Mouse (Mus musculus) hindbrain, embryonic 11.5 days (tissue): ENCODE results near the gene Tsc22d3. TPM values are rescaled to one million over a fixed set of nuclear protein-coding genes. Genes with fewer than 3 reads are reported as not detected.

ENCODE experiments used
- ATAC-seq: fragments of 200-750 bp; cut with Nextera tagmentation; 2 replicates; pipeline ENCODE4 v1.8.0; 2017; ENCODE audit warnings: mild to moderate bottlenecking, moderate TSS enrichment, moderate library complexity; ENCODE audit not compliant: low FRiP score
- DNase-seq: peaks from one replicate; pipeline ENCODE4 v3.0.0-alpha.2; 2015; ENCODE audit warnings: low spot score
- H3K27ac ChIP-seq: fragments of 300-500 bp; sonication (generic); 2 replicates; pipeline ENCODE4 v1.5.1; 2014; ENCODE audit warnings: mild to moderate bottlenecking, low read depth, low read length
- H3K27me3 ChIP-seq: fragments of 300-500 bp; sonication (generic); 2 replicates; pipeline ENCODE4 v1.6.1; 2014; ENCODE audit warnings: mild to moderate bottlenecking, low read length, moderate library complexity, mixed read lengths; ENCODE audit not compliant: control insufficient read depth, insufficient read depth
- H3K36me3 ChIP-seq: fragments of 300-500 bp; sonication (generic); 2 replicates; pipeline ENCODE4 v1.6.1; 2014; ENCODE audit warnings: mild to moderate bottlenecking, low read length, moderate library complexity, mixed read lengths; ENCODE audit not compliant: control insufficient read depth, insufficient read depth
- H3K4me1 ChIP-seq: fragments of 300-500 bp; sonication (generic); replicated peaks from 2 replicates; pipeline ENCODE4 v1.6.1; 2014; ENCODE audit warnings: low read length, mixed read lengths; ENCODE audit not compliant: control insufficient read depth, insufficient read depth
- H3K4me2 ChIP-seq: fragments of 300-500 bp; sonication (generic); replicated peaks from 2 replicates; pipeline ENCODE4 v1.6.1; 2014; ENCODE audit warnings: mild to moderate bottlenecking, low read depth, low read length
- H3K4me3 ChIP-seq: fragments of 300-500 bp; sonication (generic); 2 replicates; pipeline ENCODE4 v1.5.1; 2014; ENCODE audit warnings: low read depth, low read length
- H3K9ac ChIP-seq: fragments of 300-500 bp; sonication (generic); 2 replicates; pipeline ENCODE4 v1.6.1; 2014; ENCODE audit warnings: low read depth, low read length
- H3K9me3 ChIP-seq: fragments of 300-500 bp; sonication (generic); 2 replicates; pipeline ENCODE4 v1.6.1; 2016; ENCODE audit warnings: low read length; ENCODE audit not compliant: control insufficient read depth
- WGBS: fragments of 180-500 bp; shearing (Covaris S2); extraction: QIAGEN DNeasy Blood & Tissue Kit; methylation state at CpG from one replicate; pipeline ENCODE4 v1.1.7; 2014; 5-methylcytosine and 5-hydroxymethylcytosine counted together
- polyA plus RNA-seq: library from polyadenylated mRNA; unstranded; fragments of >200 nt; fragmentation: Nextera tagmentation; extraction: Ambion mirVana; gene quantifications from 2 replicates; pipeline ENCODE4 v1.2.1, GENCODE M21; 2014

Tsc22d3 gene
- polyA plus RNA-seq, 1 experiment from 2014 or later, result 147 TPM

- H3K27me3 ChIP-seq, result peaks cover 3% of the 10 kb centered on the region; the same call in 1 of the 2 replicates
- 77% methylated on average over 5 of the region's 5 CpGs for WGBS
Observed at GRCm38 (mm10) chrX:140529074-140529561, 71.3 kb downstream of the Tsc22d3 start.

DNA sequence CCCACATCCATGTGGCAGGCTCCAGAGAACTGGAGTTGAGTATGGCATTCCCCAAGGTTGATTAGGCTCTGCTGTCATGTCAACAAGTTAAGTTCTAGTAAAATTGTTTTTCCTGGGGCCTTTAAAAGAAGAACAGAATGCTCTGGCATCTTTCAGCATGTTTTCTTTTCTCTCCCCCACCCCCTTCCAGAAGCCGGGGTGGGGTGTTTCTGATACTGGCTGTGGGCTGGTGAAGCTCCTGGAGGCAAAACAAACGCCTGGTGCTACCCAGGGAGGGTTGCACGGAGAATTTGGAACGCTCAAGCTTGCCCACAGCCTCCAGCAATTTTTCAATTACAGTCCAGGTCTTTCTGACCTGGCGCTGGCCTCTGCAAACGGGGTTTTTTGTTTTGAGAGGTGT, 73.2 kb downstream of the Tsc22d3 start:
- no peak for ATAC-seq
- no peak overlapping the region for H3K4me3 ChIP-seq
- no peak for DNase-seq
- H3K27me3 ChIP-seq, result peaks cover 3% of the 10 kb centered on the region; the same call in 1 of the 2 replicates
- H3K9me3 ChIP-seq, result no peaks in the 10 kb centered on the region
- no peak overlapping the region for H3K4me2 ChIP-seq
- H3K9ac ChIP-seq, result no peak overlapping the region
- WGBS, result 70% methylated on average over 5 of the region's 6 CpGs
- no peaks in the 10 kb centered on the region for H3K36me3 ChIP-seq
- H3K27ac ChIP-seq, result no peak overlapping the region
- H3K4me1 ChIP-seq, result no peaks in the 10 kb centered on the region

More at GRCm38 (mm10) chrX:140529074-140529561, 71.3 kb downstream of the Tsc22d3 start:
- Histone ChIP-seq H3K9ac (no peak overlapping the region), H3K36me3 (no peaks in the 10 kb centered on the region), H3K27ac (no peak overlapping the region), H3K4me3 (no peak overlapping the region), H3K4me1 (no peaks in the 10 kb centered on the region), H3K4me2 (no peak overlapping the region), H3K9me3 (no peaks in the 10 kb centered on the region)
- DNase-seq, result no peak
- ATAC-seq, result no peak

GRCm38 (mm10) chrX:140526253-140526618, 74.2 kb downstream of the Tsc22d3 start:
- H3K4me2 ChIP-seq, result no peak overlapping the region
- H3K4me3 ChIP-seq, result no peak overlapping the region
- no peak for ATAC-seq
- no peaks in the 10 kb centered on the region for H3K36me3 ChIP-seq
- 92% methylated on average over 5 of the region's 5 CpGs for WGBS
- no peak for DNase-seq
- H3K9ac ChIP-seq, result no peak overlapping the region
- H3K27me3 ChIP-seq, result peaks cover under 1% of the 10 kb centered on the region; the same call in 1 of the 2 replicates
- H3K27ac ChIP-seq, result no peak overlapping the region
- no peaks in the 10 kb centered on the region for H3K9me3 ChIP-seq
- H3K4me1 ChIP-seq, result no peaks in the 10 kb centered on the region

GRCm38 (mm10) chrX:140525604-140526252, 74.7 kb downstream of the Tsc22d3 start:
- WGBS, result 89% methylated on average over 7 of the region's 7 CpGs

DNA sequence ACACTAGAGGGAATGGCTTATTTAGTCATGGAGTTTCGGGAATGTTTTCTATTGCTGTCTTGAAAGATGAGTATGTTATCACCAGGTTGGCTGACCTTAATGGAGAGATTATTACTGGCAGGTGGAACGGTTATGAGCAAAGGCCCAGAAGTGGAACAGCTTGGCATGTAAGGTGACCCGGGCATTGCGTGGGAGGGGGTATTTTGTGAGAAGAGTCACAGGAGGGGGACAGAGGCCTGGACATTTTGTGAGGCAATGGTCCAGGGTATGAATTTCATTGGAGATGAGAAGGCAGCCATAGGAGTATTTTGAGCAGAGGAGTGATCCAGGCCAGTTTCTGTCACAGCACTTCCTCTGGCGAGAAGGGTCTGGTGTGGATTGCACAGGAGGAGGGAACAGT, 76.2 kb downstream of the Tsc22d3 start:
- WGBS, result 90% methylated on average over 5 of the region's 5 CpGs
- ATAC-seq, result no peak
- H3K27me3 ChIP-seq, result no peaks in the 10 kb centered on the region; the same call in 1 of the 2 replicates

More at GRCm38 (mm10) chrX:140525604-140526252, 74.7 kb downstream of the Tsc22d3 start:
- H3K4me3 ChIP-seq, result no peak overlapping the region
- H3K9me3 ChIP-seq, result no peaks in the 10 kb centered on the region
- no peak overlapping the region for H3K27ac ChIP-seq
- DNase-seq, result no peak
- no peak overlapping the region for H3K4me2 ChIP-seq
- no peaks in the 10 kb centered on the region; the same call in 1 of the 2 replicates for H3K27me3 ChIP-seq
- no peak overlapping the region for H3K9ac ChIP-seq
- no peaks in the 10 kb centered on the region for H3K36me3 ChIP-seq
- no peaks in the 10 kb centered on the region for H3K4me1 ChIP-seq
- ATAC-seq, result no peak

GRCm38 (mm10) chrX:140522071-140522765, 78.2 kb downstream of the Tsc22d3 start:
- H3K9me3 ChIP-seq, result no peaks in the 10 kb centered on the region
- 0 out of 2 replicates have a peak, but pooled peaks cover 2% of the 10 kb centered on the region for H3K4me1 ChIP-seq
- H3K4me2 ChIP-seq, result no peak overlapping the region
- no peak for DNase-seq
- H3K27ac ChIP-seq, result no peak overlapping the region
- 69% methylated on average over 14 of the region's 14 CpGs for WGBS
- no peaks in the 10 kb centered on the region for H3K36me3 ChIP-seq
- no peak overlapping the region for H3K9ac ChIP-seq
- H3K4me3 ChIP-seq, result no peak overlapping the region
- ATAC-seq, result no peak
- H3K27me3 ChIP-seq, result peaks cover 7% of the 10 kb centered on the region; the same call in 1 of the 2 replicates

More for the DNA sequence above, 76.2 kb downstream of the Tsc22d3 start:
- DNase-seq, result no peak
- H3K4me2 ChIP-seq, result no peak overlapping the region
- H3K4me1 ChIP-seq, result 0 out of 2 replicates have a peak, but pooled peaks cover 2% of the 10 kb centered on the region
- no peaks in the 10 kb centered on the region for H3K36me3 ChIP-seq
- no peaks in the 10 kb centered on the region for H3K9me3 ChIP-seq
- H3K9ac ChIP-seq, result no peak overlapping the region
- no peak overlapping the region for H3K27ac ChIP-seq
- H3K4me3 ChIP-seq, result no peak overlapping the region

DNA sequence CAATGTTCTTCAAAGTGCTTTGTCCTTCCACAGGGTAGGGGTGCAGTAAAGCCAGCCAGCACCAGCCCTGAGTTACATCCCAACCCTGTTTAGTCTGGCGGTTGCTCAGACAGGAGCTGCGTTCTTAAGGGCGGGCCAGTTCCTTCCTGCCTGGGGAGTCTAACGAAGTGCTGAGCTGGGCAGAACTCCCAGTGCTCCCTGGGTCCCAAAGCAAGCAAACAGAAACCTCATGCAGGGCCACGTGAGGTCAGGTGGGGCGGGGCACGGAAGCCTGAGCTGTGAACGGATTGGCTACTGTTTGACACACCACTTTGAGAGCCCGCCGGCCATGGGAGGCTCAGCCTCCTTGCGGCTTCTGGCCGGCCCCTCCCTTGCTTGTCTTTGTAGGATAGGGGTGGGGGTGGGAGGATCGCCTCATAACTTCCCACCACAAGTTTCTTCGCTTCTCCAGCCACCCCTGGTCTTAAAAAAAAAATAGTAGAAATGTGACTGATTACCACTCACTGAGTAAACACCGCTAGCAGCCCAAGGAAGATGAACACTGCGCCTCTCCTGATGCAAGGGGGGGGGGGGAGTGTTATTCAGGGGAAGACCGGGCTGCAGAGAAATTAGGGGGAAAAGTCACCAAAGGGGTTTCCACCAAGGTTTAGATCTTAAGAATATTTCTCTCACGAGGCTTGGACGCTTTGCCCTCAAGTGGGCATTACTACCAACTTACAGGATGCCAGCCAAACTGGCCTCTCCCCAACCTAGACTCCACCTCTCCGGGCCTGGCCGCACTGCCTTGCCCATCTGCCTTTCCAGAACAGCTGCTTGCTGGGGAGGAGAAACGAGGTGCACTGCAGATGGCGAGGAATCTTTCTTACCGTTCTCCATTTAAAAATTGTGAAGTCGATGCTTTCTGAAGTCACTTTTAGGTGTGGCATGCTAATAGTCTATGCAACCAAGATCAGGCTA, 80.0 kb downstream of the Tsc22d3 start:
- WGBS, result 24% methylated on average over 25 of the region's 25 CpGs
- H3K4me3 ChIP-seq, result no peak overlapping the region

GRCm38 (mm10) chrX:140518351-140518750, 82.1 kb downstream of the Tsc22d3 start:
- no peak for DNase-seq
- H3K9me3 ChIP-seq, result no peaks in the 10 kb centered on the region
- no peak for ATAC-seq
- H3K4me3 ChIP-seq, result no peak overlapping the region
- H3K27me3 ChIP-seq, result peaks cover 7% of the 10 kb centered on the region; the same call in 1 of the 2 replicates
- 83% methylated on average over 8 of the region's 8 CpGs for WGBS
- no peak overlapping the region for H3K27ac ChIP-seq
- 0 out of 2 replicates have a peak, but pooled peaks cover 2% of the 10 kb centered on the region for H3K4me1 ChIP-seq
- no peak overlapping the region for H3K4me2 ChIP-seq
- no peak overlapping the region for H3K9ac ChIP-seq
- H3K36me3 ChIP-seq, result no peaks in the 10 kb centered on the region

More for the DNA sequence above, 80.0 kb downstream of the Tsc22d3 start:
- Histone ChIP-seq H3K4me2 (peak overlapping the region; percentile 28), H3K27me3 (peaks cover 7% of the 10 kb centered on the region; the same call in 1 of the 2 replicates), H3K9me3 (no peaks in the 10 kb centered on the region), H3K9ac (no peak overlapping the region), H3K27ac (no peak overlapping the region), H3K4me1 (0 out of 2 replicates have a peak, but pooled peaks cover 2% of the 10 kb centered on the region), H3K36me3 (no peaks in the 10 kb centered on the region)
- ATAC-seq (peak; percentile 94), DNase-seq (peak; percentile 73)
